Mouse (Mus musculus) gastrocnemius, postnatal 36 days (tissue): ENCODE results near the gene Scube1. TPM values are rescaled to one million over a fixed set of nuclear protein-coding genes. Genes with fewer than 3 reads are reported as not detected.

Source experiments
- DNase-seq, 2 experiments: peaks; one replicate each; pipeline ENCODE4 v3.0.0; 2022
- intact Hi-C: fragments of 180-260 bp; cut with DNase I; formaldehyde crosslinking; loops from one replicate; pipeline ENCODE4 v1.15.1; 2025
- total RNA-seq, 2 experiments: library from RNA; stranded (reverse); gene quantifications; 2 replicates each; pipeline ENCODE4 v1.2.3; 2021

Gene Scube1
- total RNA-seq, 2 experiments from 2014 or later: 0.38 to 0.76 TPM

GRCm38 (mm10) chr15:83712798-83713197, 12.0 kb downstream of the Scube1 start:
- DNase-seq: no peak
- intact Hi-C loops: no loop called here

- intact Hi-C loops: no loop called here
- DNase-seq: no peak
Measured at GRCm38 (mm10) chr15:83712361-83712760, 12.5 kb downstream of the Scube1 start.

- intact Hi-C loops: no loop called here
- no peak for DNase-seq
Measured at GRCm38 (mm10) chr15:83709889-83710774, 14.7 kb downstream of the Scube1 start.

- intact Hi-C loops: no loop called here
- no peak for DNase-seq
Measured at GRCm38 (mm10) chr15:83706528-83707199, 18.2 kb downstream of the Scube1 start.

- DNase-seq: no peak
- intact Hi-C loops: no loop called here
Measured at GRCm38 (mm10) chr15:83700593-83700923, 24.3 kb downstream of the Scube1 start.

GRCm38 (mm10) chr15:83699834-83700592, 24.8 kb downstream of the Scube1 start:
- intact Hi-C loops: no loop called here
- DNase-seq: no peak

- intact Hi-C loops: no loop called here
- no peak for DNase-seq
Measured at GRCm38 (mm10) chr15:83699132-83699833, 25.5 kb downstream of the Scube1 start.

GRCm38 (mm10) chr15:83696681-83697381, 28.0 kb downstream of the Scube1 start:
- intact Hi-C loops: no loop called here
- DNase-seq: no peak

GRCm38 (mm10) chr15:83695159-83695558, 29.7 kb downstream of the Scube1 start:
- intact Hi-C loops: no loop called here
- no peak for DNase-seq

- intact Hi-C loops: no loop called here
- no peak for DNase-seq
Measured at GRCm38 (mm10) chr15:83691901-83692361, 32.9 kb downstream of the Scube1 start.

- intact Hi-C loops: no loop called here
- DNase-seq: no peak
Measured at GRCm38 (mm10) chr15:83689946-83690345, 34.9 kb downstream of the Scube1 start.

GRCm38 (mm10) chr15:83686601-83687000, 38.2 kb downstream of the Scube1 start:
- intact Hi-C loops: no loop called here

GRCm38 (mm10) chr15:83685950-83686349, 38.9 kb downstream of the Scube1 start:
- intact Hi-C loops: no loop called here
- DNase-seq: no peak

More at GRCm38 (mm10) chr15:83686601-83687000, 38.2 kb downstream of the Scube1 start:
- no peak for DNase-seq

GRCm38 (mm10) chr15:83683051-83683561, 41.7 kb downstream of the Scube1 start:
- intact Hi-C loops: no loop called here

GRCm38 (mm10) chr15:83680300-83680699, 44.5 kb downstream of the Scube1 start:
- DNase-seq: no peak
- intact Hi-C loops: no loop called here

More at GRCm38 (mm10) chr15:83683051-83683561, 41.7 kb downstream of the Scube1 start:
- no peak for DNase-seq

GRCm38 (mm10) chr15:83679729-83680128, 45.1 kb downstream of the Scube1 start:
- intact Hi-C loops: no loop called here
- DNase-seq: no peak

- no peak for DNase-seq
- intact Hi-C loops: no loop called here
Measured at GRCm38 (mm10) chr15:83678606-83679005, 46.2 kb downstream of the Scube1 start.

GRCm38 (mm10) chr15:83678089-83678488, 46.7 kb downstream of the Scube1 start:
- DNase-seq: no peak
- intact Hi-C loops: no loop called here

- intact Hi-C loops: no loop called here
- no peak for DNase-seq
Measured at GRCm38 (mm10) chr15:83677098-83677497, 47.7 kb downstream of the Scube1 start.
